Mouse (Mus musculus) MEL (cell line): ENCODE measurements at regions not wholly inside any gene's neighbourhood (a gene's known extent, or its start where the extent isn't known, plus 50 kb on each side); places are given as distances from the start of the nearest gene placed in this dataset.

Source experiments
- CTCF ChIP-seq, 3 experiments: IDR thresholded peaks in 2 of 3; conservative IDR thresholded peaks in 1 of 3; 2 replicates each; pipeline ENCODE4 v1.5.1; 2011 to 2012; ENCODE audit warnings: low read length in 3 of 3, low read depth in 2 of 3, mild to moderate bottlenecking in 2 of 3, improper control_type of control experiment in 1 of 3, inconsistent platforms in 1 of 3, mixed read lengths in 1 of 3, moderate library complexity in 1 of 3; ENCODE audit not compliant: control insufficient read depth in 1 of 3, insufficient read depth in 1 of 3, poor library complexity in 1 of 3, severe bottlenecking in 1 of 3
- MXI1 ChIP-seq: IDR thresholded peaks from 2 replicates; pipeline ENCODE4 v1.6.1; 2011; ENCODE audit warnings: mild to moderate bottlenecking, low read depth, low read length, improper control_type of control experiment
- POLR2A ChIP-seq, 2 experiments: IDR thresholded peaks; 2 replicates each; pipeline ENCODE4 v1.6.1; 2011 to 2012; ENCODE audit warnings: low read length in 2 of 2, mild to moderate bottlenecking in 2 of 2, control low read depth in 1 of 2, improper control_type of control experiment in 1 of 2, low read depth in 1 of 2, moderate library complexity in 1 of 2; ENCODE audit not compliant: control insufficient read depth in 1 of 2, insufficient read depth in 1 of 2, poor library complexity in 1 of 2

- no peak for TF ChIP-seq CTCF (IDR thresholded peaks at IDR 0.05 in 2 of 3, conservative IDR thresholded peaks at IDR 0.05 in 1 of 3; ENCODE audit: control insufficient read depth in 1 of 3, insufficient read depth in 1 of 3, low read depth in 2 of 3, low read length in 3 of 3, poor library complexity in 1 of 3, severe bottlenecking in 1 of 3)
- no peak for TF ChIP-seq MXI1
- TF ChIP-seq POLR2A (IDR thresholded peaks at IDR 0.05; ENCODE audit: control insufficient read depth in 1 of 2, insufficient read depth in 1 of 2, low read depth in 1 of 2, low read length in 2 of 2, poor library complexity in 1 of 2): no peak
These were observed 562.4 kb upstream of the Atp10a start for GRCm38 (mm10) chr7:58093523-58093922.
